Mouse (Mus musculus): ENCODE measurements at regions not wholly inside any gene's neighbourhood (a gene's known extent, or its start where the extent isn't known, plus 50 kb on each side); places are given as distances from the start of the nearest gene placed in this dataset.

DNA sequence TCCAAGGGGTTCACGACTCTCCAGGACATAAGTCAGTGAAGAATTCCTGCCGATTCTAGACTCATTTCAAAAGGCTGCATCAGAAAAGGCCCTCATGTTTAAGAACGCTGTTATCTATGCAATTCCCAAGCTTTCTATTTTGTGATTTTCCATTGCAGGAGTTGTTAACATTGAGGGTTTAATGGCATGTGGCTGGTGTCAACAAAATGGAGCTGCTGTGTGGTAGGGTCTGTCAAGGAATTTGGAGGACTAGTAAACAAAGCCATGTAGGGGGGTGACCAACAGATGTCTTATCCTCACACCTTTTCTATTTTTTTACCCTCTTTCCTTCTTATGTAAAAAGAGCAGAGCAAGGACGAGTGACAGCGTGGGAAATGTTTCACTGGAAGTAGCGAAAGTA is 186.9 kb upstream of the Ccdc122 start:
- no peak for TF ChIP-seq POLR2A (IDR thresholded peaks at IDR 0.05; ENCODE audit: borderline replicate concordance, low read depth, low read length)
- TF ChIP-seq CTCF (IDR thresholded peaks at IDR 0.05; ENCODE audit: low read depth, low read length): no peak

All from bone marrow macrophage, adult 2 months (primary cell).